Mouse (Mus musculus): Measurements from ENCODE around the gene Gm21887.
"Not testable (repeated sequence)": the region's sequence is repeated elsewhere in the genome, so short reads cannot be mapped to it uniquely, and the experiment has no call there.

- TF ChIP-seq POLR2A (IDR thresholded peaks at IDR 0.05; ENCODE audit: insufficient read length, low read depth); MYOD1 (IDR thresholded peaks at IDR 0.05; ENCODE audit: control insufficient read depth in 1 of 3, insufficient read length in 2 of 3, low read depth in 2 of 3); USF1 (IDR thresholded peaks at IDR 0.05; ENCODE audit: low read depth); CEBPB (IDR thresholded peaks at IDR 0.05; ENCODE audit: insufficient read depth, poor library complexity, severe bottlenecking); MAX (IDR thresholded peaks at IDR 0.05; ENCODE audit: low read depth); SRF (IDR thresholded peaks at IDR 0.05; ENCODE audit: control insufficient read depth, insufficient read length, low read depth); TCF12 (IDR thresholded peaks at IDR 0.05; ENCODE audit: insufficient read depth, poor library complexity, severe bottlenecking); POLR2AphosphoS2 (IDR thresholded peaks at IDR 0.05; ENCODE audit: insufficient read length, low read depth); REST (IDR thresholded peaks at IDR 0.05; ENCODE audit: insufficient read depth, insufficient read length); MYOG (IDR thresholded peaks at IDR 0.05; ENCODE audit: control insufficient read depth in 1 of 3, insufficient read depth in 1 of 3, insufficient read length in 2 of 3, low read depth in 2 of 3): not testable (repeated sequence)
- peak; percentile 21 for TF ChIP-seq E2F4 (IDR thresholded peaks at IDR 0.05; ENCODE audit: insufficient read depth)
Observed at GRCm38 (mm10) chrX:169996926-169997325, 12.5 kb upstream of the Gm21887 start.

All from myocyte (in vitro differentiated cells).